Mouse (Mus musculus) lung, embryonic 14.5 days (tissue): ENCODE results near the gene Ly6f. TPM values are rescaled to one million over a fixed set of nuclear protein-coding genes. Genes with fewer than 3 reads are reported as not detected.

Experiments
- ATAC-seq: fragments of 200-750 bp; cut with Nextera tagmentation; 2 replicates; pipeline ENCODE4 v1.8.0; 2017; ENCODE audit warnings: mild to moderate bottlenecking, moderate TSS enrichment, moderate library complexity; ENCODE audit not compliant: insufficient read depth
- DNase-seq: peaks from one replicate; pipeline ENCODE4 v3.0.0-alpha.2; 2015
- H3K27ac ChIP-seq: fragments of 300-500 bp; sonication (generic); 2 replicates; pipeline ENCODE4 v1.5.1; 2014; ENCODE audit warnings: low read depth, mild to moderate bottlenecking, moderate library complexity
- H3K27me3 ChIP-seq: fragments of 300-500 bp; sonication (generic); 2 replicates; pipeline ENCODE4 v1.6.1; 2014; ENCODE audit warnings: low read length, control low read depth; ENCODE audit not compliant: insufficient read depth
- H3K36me3 ChIP-seq: fragments of 300-500 bp; sonication (generic); 2 replicates; pipeline ENCODE4 v1.6.1; 2014; ENCODE audit warnings: control low read depth; ENCODE audit not compliant: insufficient read depth
- H3K4me1 ChIP-seq: fragments of 300-500 bp; sonication (generic); 2 replicates; pipeline ENCODE4 v1.6.1; 2014; ENCODE audit warnings: antibody characterized with exemption, control low read depth; ENCODE audit not compliant: insufficient read depth
- H3K4me2 ChIP-seq: fragments of 300-500 bp; sonication (generic); 2 replicates; pipeline ENCODE4 v1.6.1; 2014; ENCODE audit warnings: mild to moderate bottlenecking
- H3K4me3 ChIP-seq: fragments of 300-500 bp; sonication (generic); 2 replicates; pipeline ENCODE4 v1.5.1; 2014; ENCODE audit warnings: low read depth, low read length
- H3K9ac ChIP-seq: fragments of 300-500 bp; sonication (generic); 2 replicates; pipeline ENCODE4 v1.6.1; 2014
- H3K9me3 ChIP-seq: fragments of 300-500 bp; sonication (generic); 2 replicates; pipeline ENCODE4 v1.6.1; 2016; ENCODE audit warnings: low read depth, low read length, control low read depth
- CTCF ChIP-seq: IDR thresholded peaks from 2 replicates; pipeline ENCODE4 v1.5.1; 2016; ENCODE audit warnings: antibody characterized with exemption, low read depth
- WGBS: fragments of 180-500 bp; shearing (Covaris S2); extraction: QIAGEN DNeasy Blood & Tissue Kit; methylation state at CpG from one replicate; pipeline ENCODE4 v1.1.7; 2014; 5-methylcytosine and 5-hydroxymethylcytosine counted together
- polyA plus RNA-seq: library from polyadenylated mRNA; unstranded; fragments of >200 nt; fragmentation: Nextera tagmentation; extraction: Ambion mirVana; gene quantifications from 2 replicates; pipeline ENCODE4 v1.2.1, GENCODE M21; 2014

Ly6f gene
- polyA plus RNA-seq, 1 experiment from 2014 or later: not detected

DNA sequence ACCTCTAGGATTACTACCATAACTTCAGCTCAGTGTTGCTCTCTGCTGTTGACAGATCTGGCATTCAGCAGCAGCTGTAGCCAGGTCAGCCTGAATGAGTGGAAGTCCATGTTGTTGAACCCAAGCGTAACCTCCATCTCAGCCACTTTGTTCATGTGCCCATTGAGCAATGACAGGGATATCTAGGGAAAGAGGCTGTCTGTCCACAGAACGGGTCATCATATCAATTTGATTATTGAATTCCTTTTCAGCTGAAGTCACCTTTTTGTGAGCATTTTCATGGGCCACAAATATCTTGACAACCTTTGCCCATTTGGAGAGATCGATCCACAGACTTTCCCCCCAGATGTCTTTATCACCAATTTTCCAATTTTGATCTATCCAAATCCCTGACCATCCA is 51.9 kb downstream of the Ly6f start:
- no peaks in the 10 kb centered on the region; the same call in 1 of the 2 replicates for H3K9me3 ChIP-seq
- ATAC-seq (no peak), DNase-seq (no peak)
- no peak for TF ChIP-seq CTCF
- no peaks in the 10 kb centered on the region for H3K36me3 ChIP-seq
- H3K4me3 ChIP-seq: no peak overlapping the region
- H3K9ac ChIP-seq: no peak overlapping the region
- H3K4me1 ChIP-seq: no peaks in the 10 kb centered on the region
- H3K4me2 ChIP-seq: no peak overlapping the region
- 77% methylated on average over 3 of the region's 3 CpGs for WGBS
- no peaks in the 10 kb centered on the region for H3K27me3 ChIP-seq
- H3K27ac ChIP-seq: no peak overlapping the region

Other genes with a start within 250 kb of the Ly6f start
- 7.5 and 9.4 TPM in 2 replicates for gene Ly6c1, start 219.6 kb upstream of the Ly6f start, polyA plus RNA-seq
- 1.0 and 1.6 TPM in 2 replicates for gene Ly6c2, start 156.5 kb upstream of the Ly6f start, polyA plus RNA-seq
- gene Ly6g, start 113.2 kb upstream of the Ly6f start, polyA plus RNA-seq: not detected in 2 replicates
- gene BC025446, start 52.0 kb upstream of the Ly6f start, polyA plus RNA-seq: 0.16 TPM in 1 of 2 replicates, not detected in the other